Mouse (Mus musculus): Measurements from ENCODE around the gene Mmp23. TPM values are rescaled to one million over a fixed set of nuclear protein-coding genes. Genes with fewer than 3 reads are reported as not detected.
"Not testable (repeated sequence)": the region's sequence is repeated elsewhere in the genome, so short reads cannot be mapped to it uniquely, and the experiment has no call there.

The Mmp23 gene
- polyA plus RNA-seq, 1 experiment from 2014 or later, result 77.2 TPM

DNA sequence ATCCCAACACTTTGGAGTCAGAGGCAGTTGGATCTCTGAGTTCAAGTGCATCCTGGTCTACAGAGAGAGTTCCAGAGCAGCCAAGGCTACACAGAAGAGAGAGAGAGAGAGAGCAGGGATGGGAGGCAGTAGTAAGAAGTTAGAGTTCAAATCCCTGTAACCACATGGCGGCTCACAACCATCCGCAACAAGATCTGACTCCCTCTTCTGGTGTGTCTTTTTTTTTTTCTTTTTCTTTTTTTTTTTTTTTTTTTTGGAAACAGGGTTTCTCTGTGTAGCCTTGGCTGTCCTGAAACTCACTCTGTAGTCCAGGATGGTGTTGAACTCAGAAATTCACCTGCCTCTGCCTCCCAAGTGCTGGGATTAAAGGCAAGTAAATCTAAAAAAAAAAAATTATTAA, 18.9 kb upstream of the Mmp23 start:
- Histone ChIP-seq H3K4me3 (replicated peaks; ENCODE audit: low read depth, low read length) (no peak overlapping the region), H3K27me3 (ENCODE audit: insufficient read depth, low read length) (no peaks in the 10 kb centered on the region), H3K4me1 (replicated peaks; ENCODE audit: insufficient read depth, low read length) (peaks cover 5% of the 10 kb centered on the region), H3K9me3 (replicated peaks; ENCODE audit: low read length) (no peaks in the 10 kb centered on the region), H3K4me2 (ENCODE audit: low read length) (no peak overlapping the region), H3K27ac (no peak overlapping the region), H3K36me3 (ENCODE audit: insufficient read depth, low read length) (no peaks in the 10 kb centered on the region), H3K9ac (ENCODE audit: low read depth, low read length) (no peak overlapping the region)
- ATAC-seq (replicated peaks; ENCODE audit: low FRiP score, low read depth), result no peak
- WGBS, result 54% methylated on average over 2 of the region's 2 CpGs
- no peak for TF ChIP-seq CTCF (IDR thresholded peaks at IDR 0.05; ENCODE audit: low read depth)
- no peak for DNase-seq (ENCODE audit: low spot score)

DNA sequence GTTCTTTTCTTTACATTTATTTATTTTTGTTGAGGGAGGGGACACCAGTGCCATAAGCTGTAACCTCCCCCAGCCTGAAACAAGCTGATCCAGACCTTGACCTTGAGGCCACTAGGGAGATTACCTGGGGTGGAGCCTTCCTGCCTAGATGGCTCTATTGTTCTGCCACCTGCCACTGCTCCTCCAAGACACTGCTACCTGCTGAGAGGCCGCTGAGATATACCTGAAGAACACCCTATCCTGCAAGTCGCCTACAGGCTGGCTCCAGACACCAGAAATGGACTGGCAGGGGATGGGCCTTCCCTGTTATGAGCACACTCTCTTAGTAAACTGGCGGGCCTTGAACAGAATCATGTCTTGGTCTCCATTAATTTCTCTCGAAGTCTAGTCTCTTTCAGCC, 17.1 kb upstream of the Mmp23 start:
- WGBS, result 79% methylated on average over 4 of the region's 4 CpGs
- H3K4me1 ChIP-seq (replicated peaks; ENCODE audit: insufficient read depth, low read length); H3K9ac ChIP-seq (ENCODE audit: low read depth, low read length); H3K27ac ChIP-seq; H3K36me3 ChIP-seq (ENCODE audit: insufficient read depth, low read length); H3K4me3 ChIP-seq (replicated peaks; ENCODE audit: low read depth, low read length); ATAC-seq (replicated peaks; ENCODE audit: low FRiP score, low read depth); H3K9me3 ChIP-seq (replicated peaks; ENCODE audit: low read length); H3K27me3 ChIP-seq (ENCODE audit: insufficient read depth, low read length); H3K4me2 ChIP-seq (ENCODE audit: low read length); DNase-seq (ENCODE audit: low spot score): not testable (repeated sequence)

DNA sequence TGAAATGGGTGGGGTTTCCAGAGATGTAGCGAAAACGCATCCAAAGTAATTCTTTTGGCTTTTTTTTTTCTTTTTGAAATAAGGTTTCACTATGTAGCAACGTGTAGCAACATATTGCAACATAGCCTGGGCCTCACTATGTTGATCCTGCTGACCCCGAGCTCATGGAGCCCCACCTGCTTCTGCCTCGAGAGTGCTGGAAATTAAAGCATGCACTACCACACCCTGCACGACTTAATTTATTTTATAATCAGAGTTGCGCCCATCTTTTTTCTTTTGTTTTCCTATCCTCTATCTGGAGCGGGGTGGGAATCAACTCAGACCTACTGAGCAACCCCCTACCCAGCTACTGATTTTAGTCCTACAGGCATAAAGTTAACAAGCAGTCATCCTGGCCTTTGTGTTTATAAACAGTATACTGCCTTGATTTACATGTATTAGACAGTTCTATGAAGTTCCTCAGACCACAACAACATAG, 16.5 kb upstream of the Mmp23 start:
- 0 out of 2 replicates have a peak, but pooled peaks cover 3% of the 10 kb centered on the region for H3K36me3 ChIP-seq (ENCODE audit: insufficient read depth, low read length)
- no peaks in the 10 kb centered on the region for H3K9me3 ChIP-seq (replicated peaks; ENCODE audit: low read length)
- H3K27ac ChIP-seq, result no peak overlapping the region; the same call in 1 of the 2 replicates
- no peak for TF ChIP-seq CTCF (IDR thresholded peaks at IDR 0.05; ENCODE audit: low read depth)
- no peaks in the 10 kb centered on the region for H3K27me3 ChIP-seq (ENCODE audit: insufficient read depth, low read length)
- H3K4me2 ChIP-seq (ENCODE audit: low read length), result peak overlapping the region; percentile 82
- H3K9ac ChIP-seq (ENCODE audit: low read depth, low read length), result no peak overlapping the region
- 0 out of 2 replicates have a peak, but pooled peaks have one; percentile 19 for ATAC-seq (replicated peaks; ENCODE audit: low FRiP score, low read depth)
- peaks cover 5% of the 10 kb centered on the region for H3K4me1 ChIP-seq (replicated peaks; ENCODE audit: insufficient read depth, low read length)
- WGBS, result under 1% methylated on average over 8 of the region's 8 CpGs
- peak overlapping the region; percentile 95 for H3K4me3 ChIP-seq (replicated peaks; ENCODE audit: low read depth, low read length)
- no peak for DNase-seq (ENCODE audit: low spot score)

DNA sequence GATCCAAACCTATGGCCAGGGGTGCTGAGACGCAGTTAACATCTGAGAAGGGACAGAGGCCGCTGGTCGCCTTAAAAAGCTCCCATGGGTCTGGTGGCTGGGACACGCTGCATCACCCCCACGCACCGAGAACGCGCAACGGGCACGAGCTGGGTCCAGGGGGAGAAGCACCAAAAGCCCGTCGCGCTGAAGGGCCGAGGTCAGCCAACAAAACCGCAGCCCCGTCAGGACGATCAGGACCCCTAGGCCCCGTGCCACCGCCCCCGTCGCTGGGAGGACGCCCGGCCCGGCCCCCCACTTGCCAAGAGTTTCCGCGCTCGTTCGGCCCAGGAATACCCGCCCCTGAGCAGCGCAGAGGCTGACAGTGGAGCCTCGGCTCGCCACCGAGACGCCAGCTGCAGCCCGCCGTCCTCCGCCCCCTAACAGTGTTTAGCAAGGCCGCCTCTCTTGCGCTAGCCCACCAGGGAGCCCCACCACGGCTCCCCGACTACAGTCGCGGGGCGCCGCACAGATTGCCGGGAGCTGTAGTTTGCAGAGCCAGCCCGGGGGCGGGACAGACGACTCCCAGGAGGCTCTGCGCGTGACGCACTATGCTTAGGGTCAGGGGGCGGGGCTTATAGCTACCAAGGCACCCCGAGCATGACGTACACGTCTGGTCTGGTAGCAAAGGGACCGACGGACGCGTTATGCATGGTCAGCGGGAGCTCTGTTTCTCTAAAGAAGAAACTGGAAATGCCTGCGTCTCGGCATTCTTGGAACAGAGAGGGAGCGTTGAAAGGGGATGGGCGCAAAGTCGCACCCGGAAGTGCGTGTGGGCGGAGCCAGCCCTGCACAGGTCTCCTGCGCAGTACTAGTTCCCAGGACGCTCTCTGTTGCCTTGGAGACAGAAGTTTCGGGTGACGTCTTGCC, 15.8 kb upstream of the Mmp23 start, which contains the start of gene Mib2:
Gene Mib2, minus strand, starts transcription at position 510 of the 909 bp plus-strand sequence.
- DNase-seq (ENCODE audit: low spot score) (peak; percentile 99), ATAC-seq (replicated peaks; ENCODE audit: low FRiP score, low read depth) (peak; percentile 97)
- peak within 1 kb of the TSS; percentile 95 for H3K4me3 ChIP-seq (replicated peaks; ENCODE audit: low read depth, low read length)
- WGBS, result under 1% methylated on average over 70 of the region's 73 CpGs
- peak within 1 kb of the TSS; percentile 87 for H3K9ac ChIP-seq (ENCODE audit: low read depth, low read length)
- H3K27ac ChIP-seq, result peak within 1 kb of the TSS; percentile 77
- no peaks in the 10 kb centered on the region for H3K27me3 ChIP-seq (ENCODE audit: insufficient read depth, low read length)
- H3K36me3 ChIP-seq (ENCODE audit: insufficient read depth, low read length), result 0 out of 2 replicates have a peak, but pooled peaks cover 3% of the 10 kb centered on the region
- H3K9me3 ChIP-seq (replicated peaks; ENCODE audit: low read length), result no peaks in the 10 kb centered on the region
- no peak; the same call in 1 of the 2 replicates for TF ChIP-seq CTCF (IDR thresholded peaks at IDR 0.05; ENCODE audit: low read depth)
- H3K4me1 ChIP-seq (replicated peaks; ENCODE audit: insufficient read depth, low read length), result peaks cover 5% of the 10 kb centered on the region
- H3K4me2 ChIP-seq (ENCODE audit: low read length), result peak within 1 kb of the TSS; percentile 82

DNA sequence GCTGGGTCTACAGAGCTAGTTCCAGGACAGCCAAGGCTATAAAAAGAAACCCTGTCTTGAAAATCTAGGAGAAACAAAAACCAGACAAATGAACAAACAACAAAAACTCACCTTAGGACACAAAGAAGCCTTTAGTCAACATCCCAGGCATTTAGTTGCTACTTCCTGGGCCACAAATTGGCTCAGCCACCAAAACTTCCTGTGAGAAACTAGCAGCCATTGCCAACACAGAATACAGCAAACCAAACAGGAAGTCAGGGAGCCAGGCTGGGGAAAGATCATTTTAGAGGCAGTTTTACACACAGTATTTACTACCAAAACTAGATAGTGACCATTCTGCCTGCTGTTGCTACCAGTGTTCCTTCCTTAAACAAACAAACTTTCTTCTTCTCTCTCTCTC, 13.7 kb upstream of the Mmp23 start:
- ATAC-seq (replicated peaks; ENCODE audit: low FRiP score, low read depth) (no peak), DNase-seq (ENCODE audit: low spot score) (peak; percentile 57)
- Histone ChIP-seq H3K4me1 (replicated peaks; ENCODE audit: insufficient read depth, low read length) (peaks cover 5% of the 10 kb centered on the region), H3K9ac (ENCODE audit: low read depth, low read length) (no peak overlapping the region), H3K9me3 (replicated peaks; ENCODE audit: low read length) (no peaks in the 10 kb centered on the region), H3K36me3 (ENCODE audit: insufficient read depth, low read length) (0 out of 2 replicates have a peak, but pooled peaks cover 3% of the 10 kb centered on the region), H3K4me2 (ENCODE audit: low read length) (no peak overlapping the region), H3K4me3 (replicated peaks; ENCODE audit: low read depth, low read length) (no peak overlapping the region), H3K27ac (peak overlapping the region; percentile 13; the same call in 1 of the 2 replicates), H3K27me3 (ENCODE audit: insufficient read depth, low read length) (no peaks in the 10 kb centered on the region)
- no peak for TF ChIP-seq CTCF (IDR thresholded peaks at IDR 0.05; ENCODE audit: low read depth)

DNA sequence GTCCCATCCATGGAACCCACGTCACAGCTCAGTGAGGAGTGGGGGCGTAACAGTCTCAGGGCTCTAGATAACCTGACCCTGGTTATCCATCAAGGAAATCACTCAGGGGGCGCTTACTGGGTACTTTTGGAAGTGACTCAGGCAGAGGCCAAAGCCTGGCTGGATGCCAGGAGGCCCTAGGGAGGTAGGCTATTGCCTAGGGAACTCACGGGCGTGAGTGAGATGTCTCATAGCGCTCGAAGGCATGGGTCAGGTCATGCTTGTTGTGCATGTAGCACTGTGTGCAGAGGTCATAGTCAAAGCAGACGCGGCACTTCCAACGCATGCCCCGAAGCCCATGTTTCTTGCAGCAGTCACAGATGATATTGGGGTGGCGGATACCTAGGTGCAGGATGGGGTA, 7.5 kb upstream of the Mmp23 start:
- no peak overlapping the region for H3K27ac ChIP-seq
- no peaks in the 10 kb centered on the region for H3K4me1 ChIP-seq (replicated peaks; ENCODE audit: insufficient read depth, low read length)
- no peak overlapping the region for H3K9ac ChIP-seq (ENCODE audit: low read depth, low read length)
- no peaks in the 10 kb centered on the region for H3K9me3 ChIP-seq (replicated peaks; ENCODE audit: low read length)
- peaks cover 12% of the 10 kb centered on the region; the same call in 1 of the 2 replicates for H3K36me3 ChIP-seq (ENCODE audit: insufficient read depth, low read length)
- TF ChIP-seq CTCF (IDR thresholded peaks at IDR 0.05; ENCODE audit: low read depth), result no peak
- DNase-seq (ENCODE audit: low spot score) (peak; percentile 21), ATAC-seq (replicated peaks; ENCODE audit: low FRiP score, low read depth) (peak; percentile 50; the same call in 1 of the 2 replicates)
- WGBS, result 64% methylated on average over 12 of the region's 12 CpGs
- H3K4me2 ChIP-seq (ENCODE audit: low read length), result no peak overlapping the region
- H3K4me3 ChIP-seq (replicated peaks; ENCODE audit: low read depth, low read length), result no peak overlapping the region
- H3K27me3 ChIP-seq (ENCODE audit: insufficient read depth, low read length), result no peaks in the 10 kb centered on the region
